Mouse (Mus musculus): ENCODE measurements around the gene Tesc.

GRCm38 (mm10) chr5:118029420-118029819 lies 1.9 kb downstream of the Tesc start:
- peak; percentile 53 for TF ChIP-seq POLR2A (IDR thresholded peaks at IDR 0.05; ENCODE audit: low read depth, low read length)
- no peak for TF ChIP-seq SMC3 (IDR thresholded peaks at IDR 0.05; ENCODE audit: low read depth, low read length)
- TF ChIP-seq ELF1 (IDR thresholded peaks at IDR 0.05; ENCODE audit: low read depth, low read length), result 0 out of 2 replicates have a peak, but pooled peaks have one; percentile 27
- no peak for TF ChIP-seq CHD2 (IDR thresholded peaks at IDR 0.05; ENCODE audit: low read length)
- no peak for TF ChIP-seq RCOR1 (conservative IDR thresholded peaks at IDR 0.05; ENCODE audit: low read depth, low read length)
- no peak for TF ChIP-seq E2F4 (IDR thresholded peaks at IDR 0.05; ENCODE audit: insufficient replicate concordance, low read depth, low read length)
- no peak for TF ChIP-seq CTCF (conservative IDR thresholded peaks at IDR 0.05 in 1 of 2, IDR thresholded peaks at IDR 0.05 in 1 of 2; ENCODE audit: low read depth in 2 of 2, low read length in 2 of 2)
- TF ChIP-seq MAZ (IDR thresholded peaks at IDR 0.05; ENCODE audit: low read depth, low read length), result no peak
- no peak for TF ChIP-seq KAT2A (IDR thresholded peaks at IDR 0.05; ENCODE audit: insufficient replicate concordance, low read length)
- TF ChIP-seq TCF12 (IDR thresholded peaks at IDR 0.05; ENCODE audit: low read depth, low read length), result 0 out of 2 replicates have a peak, but pooled peaks have one; percentile 14

All from CH12.LX (cell line).